Mouse (Mus musculus) lung, adult 2 months (tissue): ENCODE results near the gene Iqcf1.

Experiments used
- CTCF ChIP-seq: fragments of 200-500 bp; IDR thresholded peaks from 2 replicates; pipeline ENCODE4 v1.5.1; 2011; ENCODE audit warnings: mild to moderate bottlenecking, low read length, control low read depth; ENCODE audit not compliant: insufficient read depth
- POLR2A ChIP-seq: fragments of 200-500 bp; IDR thresholded peaks from 2 replicates; pipeline ENCODE4 v1.6.1; 2011; ENCODE audit warnings: low read depth, mild to moderate bottlenecking, control low read depth, low read length, borderline replicate concordance; ENCODE audit errors: extremely low read depth

- TF ChIP-seq CTCF (no peak), POLR2A (no peak)
Measured at GRCm38 (mm10) chr9:106451298-106451697, 48.5 kb upstream of the Iqcf1 start.
